Mouse (Mus musculus) thymus, adult 2 months (tissue): ENCODE results near the gene Shq1. TPM values are rescaled to one million over a fixed set of nuclear protein-coding genes. Genes with fewer than 3 reads are reported as not detected.
A peak's percentile ranks its signal among the peaks of the same experiment; 100 is the strongest.

Experiments used
- DNase-seq: peaks from one replicate; pipeline ENCODE4 v3.0.0; 2021
- H3K27ac ChIP-seq: fragments of 200-500 bp; 2 replicates; pipeline ENCODE4 v1.5.1; 2012; ENCODE audit warnings: low read length, control low read depth; ENCODE audit not compliant: control insufficient read depth, insufficient read depth
- H3K27me3 ChIP-seq: fragments of 200-500 bp; 2 replicates; pipeline ENCODE4 v1.6.1; 2012; ENCODE audit warnings: mild to moderate bottlenecking, low read length, moderate library complexity, mixed read lengths; ENCODE audit not compliant: control insufficient read depth, insufficient read depth
- H3K36me3 ChIP-seq: fragments of 200-500 bp; 2 replicates; pipeline ENCODE4 v1.6.1; 2012; ENCODE audit warnings: mild to moderate bottlenecking, low read length, moderate library complexity; ENCODE audit not compliant: control insufficient read depth, insufficient read depth
- H3K4me1 ChIP-seq: fragments of 200-500 bp; replicated peaks from 2 replicates; pipeline ENCODE4 v1.6.1; 2012; ENCODE audit warnings: low read length; ENCODE audit not compliant: control insufficient read depth, insufficient read depth
- H3K4me3 ChIP-seq: fragments of 200-500 bp; 2 replicates; pipeline ENCODE4 v1.5.1; 2012; ENCODE audit warnings: mild to moderate bottlenecking, low read length, control low read depth, moderate library complexity; ENCODE audit not compliant: control insufficient read depth, insufficient read depth
- CTCF ChIP-seq: fragments of 200-500 bp; IDR thresholded peaks from 2 replicates; pipeline ENCODE4 v1.5.1; 2012; ENCODE audit warnings: mild to moderate bottlenecking, control low read depth, low read length, moderate library complexity, borderline replicate concordance; ENCODE audit not compliant: control insufficient read depth, poor library complexity, insufficient read depth; ENCODE audit errors: extremely low read depth
- POLR2A ChIP-seq: fragments of 200-500 bp; IDR thresholded peaks from 2 replicates; pipeline ENCODE4 v1.6.1; 2012; ENCODE audit warnings: mild to moderate bottlenecking, low read length, control low read depth, moderate library complexity; ENCODE audit not compliant: control insufficient read depth, poor library complexity, insufficient read depth; ENCODE audit errors: extremely low read depth
- WGBS: fragments of 180-500 bp; shearing (Covaris S2); methylation state at CpG from one replicate; pipeline ENCODE4 v1.1.7; 2018; 5-methylcytosine and 5-hydroxymethylcytosine counted together
- polyA plus RNA-seq: library from polyadenylated mRNA; depleted of rRNA; stranded (reverse); fragments of >200 nt; gene quantifications from 2 replicates; pipeline ENCODE4 v1.2.3, GENCODE M21; 2012

The Shq1 gene
- polyA plus RNA-seq, 1 experiment: 5.1 TPM

DNA sequence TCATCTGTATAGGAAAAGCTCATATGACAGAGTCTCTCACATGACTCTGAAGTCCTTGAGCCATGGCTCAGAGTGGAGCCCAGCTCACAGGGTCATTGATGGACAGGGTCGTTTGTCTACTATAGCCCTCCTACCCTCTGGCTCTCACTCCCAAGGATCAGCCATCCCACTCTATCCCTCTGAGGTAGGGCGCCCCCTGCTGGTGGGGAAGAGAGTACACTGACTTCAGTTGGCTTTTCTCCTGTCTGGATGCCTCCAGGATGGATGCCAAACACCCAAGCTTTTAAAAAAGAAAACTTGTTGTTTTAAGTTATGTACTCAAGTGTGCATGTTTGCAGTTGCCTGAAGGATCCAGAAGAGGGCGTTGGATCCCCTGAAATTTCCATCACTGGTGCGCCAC, 131.3 kb downstream of the Shq1 start:
- 49% methylated on average over 4 of the region's 4 CpGs for WGBS
- Histone ChIP-seq H3K27ac (no peak overlapping the region; the same call in 1 of the 2 replicates), H3K4me1 (no peaks in the 10 kb centered on the region), H3K36me3 (no peaks in the 10 kb centered on the region), H3K4me3 (no peak overlapping the region), H3K27me3 (no peaks in the 10 kb centered on the region)
- DNase-seq: peak; percentile 24
- TF ChIP-seq POLR2A (no peak), CTCF (peak; percentile 76; the same call in 1 of the 2 replicates)

DNA sequence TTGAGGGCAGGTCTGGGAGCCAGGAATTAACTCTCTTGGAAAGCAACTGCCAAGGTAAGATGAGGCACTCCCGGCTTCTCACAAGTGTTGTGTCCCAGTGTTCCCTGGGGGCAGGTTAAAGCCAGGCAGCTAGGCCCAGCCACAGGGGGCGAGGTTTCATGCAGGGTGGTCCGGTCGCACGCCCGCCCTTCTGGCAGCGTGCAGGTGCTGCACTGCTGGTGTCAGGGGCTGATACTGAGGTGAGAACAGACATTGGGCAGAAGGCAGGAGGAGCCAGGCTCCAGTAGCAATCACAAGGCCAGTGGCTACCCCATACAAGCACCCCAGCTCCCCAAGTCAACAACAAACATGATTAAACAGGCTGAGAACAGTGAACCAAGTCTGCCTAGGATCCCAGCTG, 132.4 kb downstream of the Shq1 start:
- H3K27ac ChIP-seq: no peak overlapping the region
- no peak overlapping the region for H3K4me3 ChIP-seq
- TF ChIP-seq POLR2A (no peak), CTCF (no peak)
- 90% methylated on average over 7 of the region's 7 CpGs for WGBS
- no peak for DNase-seq
- H3K4me1 ChIP-seq: no peaks in the 10 kb centered on the region
- no peaks in the 10 kb centered on the region for H3K36me3 ChIP-seq
- H3K27me3 ChIP-seq: no peaks in the 10 kb centered on the region

DNA sequence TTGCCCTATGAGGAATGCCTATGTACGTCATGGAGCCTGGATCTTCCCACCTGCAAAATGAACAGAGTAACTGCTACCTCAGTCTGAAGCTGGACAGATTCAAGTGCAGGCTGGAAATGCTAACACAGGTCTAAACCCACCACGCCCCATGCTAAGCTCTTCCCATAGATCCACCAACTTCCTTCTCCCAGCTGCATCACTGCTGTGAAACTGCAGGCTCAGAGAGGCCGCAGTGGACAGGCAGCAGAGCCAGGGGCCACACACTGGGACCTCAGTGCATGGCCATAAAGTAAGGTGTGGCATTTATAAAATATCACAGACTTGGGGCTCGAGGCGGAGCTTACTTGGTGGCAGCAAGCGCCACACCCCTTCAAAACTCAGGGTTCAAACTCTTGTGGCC, 133.0 kb downstream of the Shq1 start:
- H3K4me3 ChIP-seq: no peak overlapping the region
- H3K27me3 ChIP-seq: no peaks in the 10 kb centered on the region
- H3K27ac ChIP-seq: no peak overlapping the region
- DNase-seq: no peak
- no peak for TF ChIP-seq CTCF
- TF ChIP-seq POLR2A: no peak
- no peaks in the 10 kb centered on the region for H3K36me3 ChIP-seq
- WGBS: 92% methylated on average over 6 of the region's 6 CpGs
- no peaks in the 10 kb centered on the region for H3K4me1 ChIP-seq

DNA sequence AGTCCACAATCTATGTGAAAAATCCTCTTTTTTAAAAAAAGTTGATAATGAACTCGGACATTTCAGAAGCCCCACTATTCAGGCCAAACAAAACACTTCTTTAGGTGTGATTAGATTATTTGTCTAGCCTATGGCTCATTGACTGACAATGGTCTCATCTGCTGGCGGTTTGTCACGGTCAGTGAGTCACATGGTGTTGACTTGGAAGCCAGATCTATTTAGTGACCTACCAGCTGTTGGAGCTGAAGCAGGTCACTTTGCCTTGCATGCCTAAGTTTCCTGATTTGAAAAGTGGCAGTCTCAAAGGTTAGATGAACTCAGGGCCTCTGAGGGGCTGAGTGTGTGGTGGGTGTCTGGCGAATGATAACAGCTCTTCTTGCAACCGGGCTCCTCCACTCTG, 133.9 kb downstream of the Shq1 start:
- 95% methylated on average over 5 of the region's 5 CpGs for WGBS
- TF ChIP-seq CTCF: no peak

DNA sequence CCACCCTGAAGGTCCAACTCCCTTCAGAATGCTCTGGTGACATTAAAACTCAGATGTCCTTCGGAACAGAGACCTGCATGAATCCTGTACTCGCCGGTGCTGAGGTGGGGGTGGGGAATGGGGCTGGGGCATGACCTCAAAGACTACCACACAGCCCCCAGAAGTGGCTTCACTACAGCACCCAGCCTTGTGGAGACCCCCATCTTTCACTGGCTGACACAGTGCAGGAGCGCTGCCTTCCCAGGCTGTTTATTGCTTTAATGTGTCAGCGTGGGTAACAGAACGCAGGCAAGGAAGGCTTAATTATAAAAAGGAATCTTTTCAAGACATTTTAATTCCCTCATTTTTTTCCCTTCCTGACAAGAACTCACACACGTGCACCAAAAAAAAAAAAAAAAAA, 137.6 kb downstream of the Shq1 start:
- H3K27ac ChIP-seq: no peak overlapping the region
- 90% methylated on average over 7 of the region's 7 CpGs for WGBS
- no peak overlapping the region for H3K4me3 ChIP-seq
- no peaks in the 10 kb centered on the region for H3K4me1 ChIP-seq
- no peaks in the 10 kb centered on the region for H3K27me3 ChIP-seq
- no peak for DNase-seq
- no peak for TF ChIP-seq CTCF
- TF ChIP-seq POLR2A: no peak
- no peaks in the 10 kb centered on the region for H3K36me3 ChIP-seq

More for the DNA sequence above, 133.9 kb downstream of the Shq1 start:
- no peaks in the 10 kb centered on the region for H3K27me3 ChIP-seq
- no peak for DNase-seq
- H3K36me3 ChIP-seq: no peaks in the 10 kb centered on the region
- H3K4me1 ChIP-seq: no peaks in the 10 kb centered on the region
- H3K4me3 ChIP-seq: no peak overlapping the region
- no peak overlapping the region for H3K27ac ChIP-seq

DNA sequence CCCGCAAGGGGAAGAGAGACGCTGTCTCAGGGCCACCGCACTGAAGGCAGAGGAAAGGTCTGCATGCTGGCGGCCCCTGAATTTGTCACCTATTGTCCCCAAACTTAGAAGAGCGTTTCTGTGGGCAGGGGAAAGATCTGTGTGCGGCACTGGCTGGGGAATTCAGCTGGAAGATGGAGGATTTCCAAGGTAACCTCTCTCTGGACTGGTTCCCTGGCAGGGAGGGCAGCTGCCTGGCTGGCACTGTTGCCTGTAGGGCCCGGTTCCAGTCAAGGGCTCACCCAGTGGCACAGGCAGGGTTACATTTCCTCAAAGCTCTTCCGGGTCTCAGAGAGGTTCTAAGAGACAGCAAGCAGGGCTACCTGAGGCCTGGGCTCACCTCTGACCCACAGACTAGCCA, 138.6 kb downstream of the Shq1 start:
- no peak overlapping the region for H3K4me3 ChIP-seq
- no peak for DNase-seq
- 85% methylated on average over 8 of the region's 8 CpGs for WGBS
- no peak overlapping the region for H3K27ac ChIP-seq
- H3K27me3 ChIP-seq: no peaks in the 10 kb centered on the region
- no peaks in the 10 kb centered on the region for H3K4me1 ChIP-seq
- H3K36me3 ChIP-seq: no peaks in the 10 kb centered on the region
- TF ChIP-seq CTCF: no peak
- no peak for TF ChIP-seq POLR2A

DNA sequence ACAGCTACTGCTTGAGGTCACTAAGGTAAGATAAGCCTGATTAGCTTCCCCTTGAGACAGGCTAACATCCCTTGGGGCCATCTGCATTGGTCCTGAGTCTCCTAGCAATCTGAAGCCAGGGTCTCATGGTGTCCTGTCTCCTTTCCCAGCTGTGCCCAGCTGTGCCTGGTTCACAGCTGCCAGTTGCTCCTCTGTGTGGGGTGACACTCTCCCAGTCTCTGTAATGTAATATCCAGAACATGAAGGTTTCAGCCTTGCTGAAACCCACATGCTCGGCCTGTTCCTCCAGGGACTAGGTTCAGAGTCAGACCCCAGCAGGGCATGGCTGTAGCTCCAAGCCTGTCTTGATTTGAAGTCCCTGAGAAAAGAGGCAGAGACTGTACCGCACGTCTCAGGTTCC, 141.3 kb downstream of the Shq1 start:
- H3K27me3 ChIP-seq: no peaks in the 10 kb centered on the region
- no peak for TF ChIP-seq POLR2A
- no peak for TF ChIP-seq CTCF
- 0 out of 2 replicates have a peak, but pooled peaks cover 3% of the 10 kb centered on the region for H3K4me1 ChIP-seq
- H3K36me3 ChIP-seq: no peaks in the 10 kb centered on the region
- H3K4me3 ChIP-seq: no peak overlapping the region
- no peak for DNase-seq
- no peak overlapping the region for H3K27ac ChIP-seq
- WGBS: 99% methylated on average over 3 of the region's 3 CpGs
